Mouse (Mus musculus) lung, postnatal 25 days (tissue): ENCODE data around the gene Raly.
"Not testable (repeated sequence)": the region's sequence is repeated elsewhere in the genome, so short reads cannot be mapped to it uniquely, and the experiment has no call there.

Source experiments
- DNase-seq: peaks from one replicate; pipeline ENCODE4 v3.0.0; 2022; ENCODE audit warnings: low spot score

The Raly gene

GRCm38 (mm10) chr2:154836537-154836936, 45.6 kb downstream of the Raly start:
- no peak for DNase-seq

GRCm38 (mm10) chr2:154848086-154848485, 57.2 kb downstream of the Raly start:
- DNase-seq = no peak

GRCm38 (mm10) chr2:154855383-154855782, 64.5 kb downstream of the Raly start:
- peak; percentile 69 for DNase-seq

GRCm38 (mm10) chr2:154863672-154864071, 72.8 kb downstream of the Raly start:
- DNase-seq = no peak

GRCm38 (mm10) chr2:154865696-154866095, 74.8 kb downstream of the Raly start:
- no peak for DNase-seq

GRCm38 (mm10) chr2:154868106-154868505, 77.2 kb downstream of the Raly start:
- no peak for DNase-seq

GRCm38 (mm10) chr2:154869954-154870641, 79.2 kb downstream of the Raly start:
- DNase-seq = no peak

GRCm38 (mm10) chr2:154876621-154877020, 85.7 kb downstream of the Raly start:
- no peak for DNase-seq

GRCm38 (mm10) chr2:154891585-154891984, 100.7 kb downstream of the Raly start:
- no peak for DNase-seq

- peak; percentile 97 for DNase-seq
Observed at GRCm38 (mm10) chr2:154892201-154893044, 101.5 kb downstream of the Raly start, which contains the start of gene Eif2s2. Eif2s2 (minus strand) TSS chr2:154892935.

- DNase-seq = no peak
Observed at GRCm38 (mm10) chr2:154893045-154893385, 102.1 kb downstream of the Raly start.

- no peak for DNase-seq
Observed at GRCm38 (mm10) chr2:154893548-154893947, 102.7 kb downstream of the Raly start.

- not testable (repeated sequence) for DNase-seq
Observed at GRCm38 (mm10) chr2:154899004-154899403, 108.1 kb downstream of the Raly start.

- DNase-seq = not testable (repeated sequence)
Observed at GRCm38 (mm10) chr2:154899412-154899811, 108.5 kb downstream of the Raly start.

- DNase-seq = no peak
Observed at GRCm38 (mm10) chr2:154902111-154902510, 111.2 kb downstream of the Raly start.

GRCm38 (mm10) chr2:154905796-154906195, 114.9 kb downstream of the Raly start:
- no peak for DNase-seq

GRCm38 (mm10) chr2:154908223-154908622, 117.3 kb downstream of the Raly start:
- not testable (repeated sequence) for DNase-seq

GRCm38 (mm10) chr2:154909789-154910188, 118.9 kb downstream of the Raly start:
- DNase-seq = no peak

GRCm38 (mm10) chr2:154915922-154916541, 125.1 kb downstream of the Raly start:
- DNase-seq = no peak

GRCm38 (mm10) chr2:154916547-154916946, 125.7 kb downstream of the Raly start:
- peak; percentile 21 for DNase-seq
